Mouse (Mus musculus): ENCODE results near the gene Eif4ebp2. TPM values are rescaled to one million over a fixed set of nuclear protein-coding genes. Genes with fewer than 3 reads are reported as not detected.

Gene Eif4ebp2
- total and polyA plus RNA-seq, 2 experiments from 2014 or later = 14.7 to 40.0 TPM

- TF ChIP-seq CTCF (IDR thresholded peaks at IDR 0.05; ENCODE audit: low read depth) (no peak), EP300 (IDR thresholded peaks at IDR 0.05; ENCODE audit: low read depth) (no peak)
- Histone ChIP-seq H3K36me3 (replicated peaks; ENCODE audit: control insufficient read depth, insufficient read depth, low read length) (no peaks in the 10 kb centered on the region), H3K27ac (ENCODE audit: low read depth) (no peak overlapping the region), H3K4me2 (ENCODE audit: low read depth, low read length) (no peak overlapping the region), H3K27me3 (ENCODE audit: control insufficient read depth, insufficient read depth, low read length) (no peaks in the 10 kb centered on the region), H3K9me3 (replicated peaks; ENCODE audit: control insufficient read depth, low read length) (no peaks in the 10 kb centered on the region), H3K9ac (replicated peaks; ENCODE audit: low read depth, low read length) (no peak overlapping the region), H3K4me3 (ENCODE audit: low read depth, low read length) (no peak overlapping the region), H3K4me1 (ENCODE audit: control insufficient read depth, insufficient read depth) (no peaks in the 10 kb centered on the region)
- 94% methylated on average over 7 of the region's 7 CpGs for WGBS
- ATAC-seq (ENCODE audit: insufficient read depth, low read depth) (no peak), DNase-seq (ENCODE audit: low spot score) (no peak)
These were observed 30.3 kb upstream of the Eif4ebp2 start for GRCm38 (mm10) chr10:61482771-61483170.

GRCm38 (mm10) chr10:61480488-61480887 is 28.0 kb upstream of the Eif4ebp2 start:
- no peak overlapping the region for H3K27ac ChIP-seq (ENCODE audit: low read depth)
- no peaks in the 10 kb centered on the region for H3K36me3 ChIP-seq (replicated peaks; ENCODE audit: control insufficient read depth, insufficient read depth, low read length)
- H3K27me3 ChIP-seq (ENCODE audit: control insufficient read depth, insufficient read depth, low read length) = no peaks in the 10 kb centered on the region
- no peak for TF ChIP-seq EP300 (IDR thresholded peaks at IDR 0.05; ENCODE audit: low read depth)
- TF ChIP-seq CTCF (IDR thresholded peaks at IDR 0.05; ENCODE audit: low read depth) = no peak
- H3K9me3 ChIP-seq (replicated peaks; ENCODE audit: control insufficient read depth, low read length) = no peaks in the 10 kb centered on the region
- ATAC-seq (ENCODE audit: insufficient read depth, low read depth) (no peak), DNase-seq (ENCODE audit: low spot score) (no peak)
- H3K4me2 ChIP-seq (ENCODE audit: low read depth, low read length) = no peak overlapping the region
- H3K4me3 ChIP-seq (ENCODE audit: low read depth, low read length) = no peak overlapping the region
- no peak overlapping the region for H3K9ac ChIP-seq (replicated peaks; ENCODE audit: low read depth, low read length)
- 33% methylated on average over 1 of the region's 1 CpGs for WGBS
- peaks cover 8% of the 10 kb centered on the region; the same call in 1 of the 2 replicates for H3K4me1 ChIP-seq (ENCODE audit: control insufficient read depth, insufficient read depth)

- Histone ChIP-seq H3K36me3 (replicated peaks; ENCODE audit: control insufficient read depth, insufficient read depth, low read length) (no peaks in the 10 kb centered on the region), H3K9me3 (replicated peaks; ENCODE audit: control insufficient read depth, low read length) (no peaks in the 10 kb centered on the region), H3K27me3 (ENCODE audit: control insufficient read depth, insufficient read depth, low read length) (no peaks in the 10 kb centered on the region), H3K4me3 (ENCODE audit: low read depth, low read length) (no peak overlapping the region), H3K4me1 (ENCODE audit: control insufficient read depth, insufficient read depth) (peaks cover 8% of the 10 kb centered on the region; the same call in 1 of the 2 replicates), H3K27ac (ENCODE audit: low read depth) (no peak overlapping the region), H3K4me2 (ENCODE audit: low read depth, low read length) (no peak overlapping the region), H3K9ac (replicated peaks; ENCODE audit: low read depth, low read length) (no peak overlapping the region)
- ATAC-seq (ENCODE audit: insufficient read depth, low read depth) (no peak), DNase-seq (ENCODE audit: low spot score) (no peak)
- 88% methylated on average over 4 of the region's 4 CpGs for WGBS
- no peak for TF ChIP-seq EP300 (IDR thresholded peaks at IDR 0.05; ENCODE audit: low read depth)
- TF ChIP-seq CTCF (IDR thresholded peaks at IDR 0.05; ENCODE audit: low read depth) = no peak
These were observed 27.5 kb upstream of the Eif4ebp2 start for GRCm38 (mm10) chr10:61479927-61480326.

- no peaks in the 10 kb centered on the region for H3K27me3 ChIP-seq (ENCODE audit: control insufficient read depth, insufficient read depth, low read length)
- no peak for DNase-seq (ENCODE audit: low spot score)
These were observed 27.0 kb upstream of the Eif4ebp2 start for GRCm38 (mm10) chr10:61479461-61479860.

GRCm38 (mm10) chr10:61476440-61477165 is 24.1 kb upstream of the Eif4ebp2 start:
- Histone ChIP-seq H3K4me3 (ENCODE audit: low read depth, low read length) (peak overlapping the region; percentile 70), H3K9ac (replicated peaks; ENCODE audit: low read depth, low read length) (peak overlapping the region; percentile 54), H3K4me1 (ENCODE audit: control insufficient read depth, insufficient read depth) (peaks cover 8% of the 10 kb centered on the region; the same call in 1 of the 2 replicates), H3K9me3 (replicated peaks; ENCODE audit: control insufficient read depth, low read length) (no peaks in the 10 kb centered on the region), H3K4me2 (ENCODE audit: low read depth, low read length) (peak overlapping the region; percentile 72), H3K36me3 (replicated peaks; ENCODE audit: control insufficient read depth, insufficient read depth, low read length) (no peaks in the 10 kb centered on the region), H3K27ac (ENCODE audit: low read depth) (peak overlapping the region; percentile 84), H3K27me3 (ENCODE audit: control insufficient read depth, insufficient read depth, low read length) (no peaks in the 10 kb centered on the region)
- DNase-seq (ENCODE audit: low spot score) (no peak), ATAC-seq (ENCODE audit: insufficient read depth, low read depth) (no peak)
- TF ChIP-seq CTCF (IDR thresholded peaks at IDR 0.05; ENCODE audit: low read depth) = no peak
- no peak for TF ChIP-seq EP300 (IDR thresholded peaks at IDR 0.05; ENCODE audit: low read depth)
- 4% methylated on average over 15 of the region's 15 CpGs for WGBS

More at GRCm38 (mm10) chr10:61479461-61479860, 27.0 kb upstream of the Eif4ebp2 start:
- ATAC-seq (ENCODE audit: insufficient read depth, low read depth) = no peak
- Histone ChIP-seq H3K9ac (replicated peaks; ENCODE audit: low read depth, low read length) (no peak overlapping the region), H3K27ac (ENCODE audit: low read depth) (no peak overlapping the region), H3K36me3 (replicated peaks; ENCODE audit: control insufficient read depth, insufficient read depth, low read length) (no peaks in the 10 kb centered on the region), H3K4me2 (ENCODE audit: low read depth, low read length) (no peak overlapping the region), H3K9me3 (replicated peaks; ENCODE audit: control insufficient read depth, low read length) (no peaks in the 10 kb centered on the region), H3K4me1 (ENCODE audit: control insufficient read depth, insufficient read depth) (peaks cover 8% of the 10 kb centered on the region; the same call in 1 of the 2 replicates), H3K4me3 (ENCODE audit: low read depth, low read length) (no peak overlapping the region)
- TF ChIP-seq EP300 (IDR thresholded peaks at IDR 0.05; ENCODE audit: low read depth) (no peak), CTCF (IDR thresholded peaks at IDR 0.05; ENCODE audit: low read depth) (no peak)
- WGBS = 91% methylated on average over 10 of the region's 10 CpGs
